Mouse (Mus musculus) ES-E14 (cell line): ENCODE data around the gene Klk13.
"Not testable (repeated sequence)": the region's sequence is repeated elsewhere in the genome, so short reads cannot be mapped to it uniquely, and the experiment has no call there.

ENCODE experiments used
- HCFC1 ChIP-seq: IDR thresholded peaks from 2 replicates; pipeline ENCODE4 v1.6.1; 2012; ENCODE audit warnings: low read length, inconsistent platforms, borderline replicate concordance; ENCODE audit not compliant: insufficient read depth
- MAFK ChIP-seq: IDR thresholded peaks from 2 replicates; pipeline ENCODE4 v1.6.1; 2014; ENCODE audit warnings: mild to moderate bottlenecking, low read depth, low read length, inconsistent platforms; ENCODE audit not compliant: insufficient read depth
- ZC3H11A ChIP-seq: IDR thresholded peaks from 2 replicates; pipeline ENCODE4 v1.6.1; 2012; ENCODE audit warnings: low read depth, mild to moderate bottlenecking, inconsistent platforms, low read length, borderline replicate concordance

GRCm38 (mm10) chr7:43667221-43667620 is 45.1 kb upstream of the Klk13 start:
- not testable (repeated sequence) for TF ChIP-seq MAFK, HCFC1, ZC3H11A
